Mouse (Mus musculus): ENCODE results near the gene Ctsw.

The Ctsw gene

GRCm38 (mm10) chr19:5488878-5489571 lies 20.7 kb upstream of the Ctsw start:
- in situ Hi-C loops (cut with MboI, MseI), result no loop called here

- in situ Hi-C loops (cut with MboI, MseI), result no loop called here
These were observed 19.7 kb upstream of the Ctsw start, which contains the start of gene Mus81 for GRCm38 (mm10) chr19:5487768-5488550. Gene Mus81 (minus strand): TSS chr19:5488402.

GRCm38 (mm10) chr19:5486771-5487170 lies 18.5 kb upstream of the Ctsw start:
- in situ Hi-C loops (cut with MboI, MseI), result no loop called here

- in situ Hi-C loops (cut with MboI, MseI), result no loop called here
These were observed 18.0 kb upstream of the Ctsw start for GRCm38 (mm10) chr19:5486286-5486685.

- in situ Hi-C loops (cut with MboI, MseI), result no loop called here
These were observed 17.5 kb upstream of the Ctsw start for GRCm38 (mm10) chr19:5485821-5486220.

- in situ Hi-C loops (cut with MboI, MseI), result no loop called here
These were observed 17.1 kb upstream of the Ctsw start for GRCm38 (mm10) chr19:5485371-5485770.

- in situ Hi-C loops (cut with MboI, MseI), result no loop called here
These were observed 16.2 kb upstream of the Ctsw start for GRCm38 (mm10) chr19:5484496-5484895.

- in situ Hi-C loops (cut with MboI, MseI), result no loop called here
These were observed 15.4 kb upstream of the Ctsw start for GRCm38 (mm10) chr19:5483386-5484359.

GRCm38 (mm10) chr19:5481398-5481797 lies 13.1 kb upstream of the Ctsw start:
- in situ Hi-C loops (cut with MboI, MseI), result no loop called here

- in situ Hi-C loops (cut with MboI, MseI), result no loop called here
These were observed 11.7 kb upstream of the Ctsw start for GRCm38 (mm10) chr19:5480016-5480415.

GRCm38 (mm10) chr19:5477668-5478300 lies 9.5 kb upstream of the Ctsw start:
- in situ Hi-C loops (cut with MboI, MseI), result no loop called here

- in situ Hi-C loops (cut with MboI, MseI), result no loop called here
These were observed 8.8 kb upstream of the Ctsw start for GRCm38 (mm10) chr19:5477004-5477667.

- in situ Hi-C loops (cut with MboI, MseI), result no loop called here
These were observed 6.9 kb upstream of the Ctsw start for GRCm38 (mm10) chr19:5475069-5475714.

- in situ Hi-C loops (cut with MboI, MseI), result no loop called here
These were observed 6.2 kb upstream of the Ctsw start for GRCm38 (mm10) chr19:5474281-5475068.

- in situ Hi-C loops (cut with MboI, MseI), result no loop called here
These were observed 5.4 kb upstream of the Ctsw start, which contains the start of gene Efemp2 for GRCm38 (mm10) chr19:5473720-5474119. Gene Efemp2 (plus strand): TSS chr19:5473954.

GRCm38 (mm10) chr19:5472857-5473256 lies 4.5 kb upstream of the Ctsw start:
- in situ Hi-C loops (cut with MboI, MseI), result no loop called here

- in situ Hi-C loops (cut with MboI, MseI), result no loop called here
These were observed 3.5 kb upstream of the Ctsw start for GRCm38 (mm10) chr19:5471846-5472245.

- in situ Hi-C loops (cut with MboI, MseI), result no loop called here
These were observed 1.3 kb downstream of the Ctsw start for GRCm38 (mm10) chr19:5466916-5467500.

GRCm38 (mm10) chr19:5465037-5465436 lies 3.3 kb downstream of the Ctsw start:
- in situ Hi-C loops (cut with MboI, MseI), result no loop called here

Data from T-helper 1 cell (primary cell).